Mouse (Mus musculus): ENCODE results near the gene Cd81.

DNA sequence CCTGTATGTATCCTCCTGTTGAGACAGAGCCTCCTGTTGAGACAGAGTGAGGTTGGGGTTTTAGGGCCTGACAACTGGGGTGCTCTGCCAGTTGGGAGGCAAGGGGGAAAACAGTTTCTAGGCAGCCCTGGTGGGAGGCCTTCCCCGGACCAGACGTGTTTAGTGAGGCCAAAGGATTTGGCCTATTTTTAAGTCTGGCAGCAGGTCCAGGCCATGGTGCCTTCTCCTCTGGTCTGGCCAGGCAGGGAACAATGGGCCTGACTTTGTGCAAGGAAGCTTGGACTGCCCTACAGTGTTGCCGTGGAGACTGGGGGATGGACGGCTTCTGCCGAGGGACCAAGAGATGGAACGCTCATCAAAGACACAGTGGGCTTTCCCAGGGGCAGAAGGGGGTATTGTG lies 11.7 kb downstream of the Cd81 start:
- no peak for TF ChIP-seq CTCF (IDR thresholded peaks at IDR 0.05; ENCODE audit: control insufficient read depth, insufficient read depth, low read length)
- no peak for TF ChIP-seq POLR2A (IDR thresholded peaks at IDR 0.05; ENCODE audit: borderline replicate concordance, control insufficient read depth, low read depth, low read length)

Measured in bone marrow, adult 2 months (tissue).